Mouse (Mus musculus) E14TG2a.4 (cell line): ENCODE results near the gene Meaf6.

Source experiments
- CTCF ChIP-seq: conservative IDR thresholded peaks from 2 replicates; pipeline ENCODE4 v1.5.1; 2014; ENCODE audit warnings: low read length
- NANOG ChIP-seq: IDR thresholded peaks from 2 replicates; pipeline ENCODE4 v1.6.1; 2014; ENCODE audit warnings: borderline replicate concordance, low read length, mixed read lengths

GRCm38 (mm10) chr4:125078698-125079097, 6.2 kb upstream of the Meaf6 start:
- TF ChIP-seq CTCF (no peak), NANOG (no peak)
